Mouse (Mus musculus): ENCODE measurements around the gene Alpk3. TPM values are rescaled to one million over a fixed set of nuclear protein-coding genes. Genes with fewer than 3 reads are reported as not detected.
A peak's percentile ranks its signal among the peaks of the same experiment; 100 is the strongest.

The Alpk3 gene
- polyA plus RNA-seq, 1 experiment from 2014 or later: 0.07 TPM

DNA sequence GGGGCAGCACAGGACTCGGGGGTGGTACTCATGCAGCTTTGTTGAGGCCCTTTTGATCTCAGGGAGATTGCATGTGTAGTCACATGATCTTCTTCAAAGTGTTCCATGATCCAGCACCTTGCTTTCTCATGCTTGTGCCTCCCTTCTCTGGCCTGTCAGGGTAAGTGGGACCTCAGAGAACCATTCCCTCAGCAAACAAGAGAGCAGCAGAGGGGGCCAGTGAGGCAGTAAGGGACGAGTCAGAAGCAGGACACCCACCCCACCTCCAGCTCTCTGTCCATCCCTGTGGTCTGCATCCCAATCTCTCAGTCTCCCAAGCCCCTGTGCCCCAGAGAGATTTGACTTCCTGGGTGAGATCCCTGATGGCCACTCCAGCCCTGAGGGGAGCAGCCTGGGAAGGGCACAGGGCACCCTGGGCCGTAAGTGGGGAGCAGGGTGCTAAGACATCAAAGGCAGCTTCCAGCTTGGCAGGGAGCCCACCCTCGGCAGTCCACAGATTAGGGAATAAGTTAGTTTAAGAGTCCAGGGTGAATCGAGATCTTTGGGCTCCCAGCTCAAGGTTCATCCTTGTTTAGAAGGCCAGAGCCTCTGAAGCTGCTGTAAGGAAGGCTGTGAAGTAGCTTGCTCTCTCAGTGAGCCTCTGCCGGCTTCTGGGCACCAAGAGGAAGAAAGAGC, 55.4 kb downstream of the Alpk3 start:
- 62% methylated on average over 6 of the region's 6 CpGs for whole genome bisulfite sequencing
- no peak for DNase-seq (ENCODE audit: low spot score)
- H3K9me3 ChIP-seq: no peaks in the 10 kb centered on the region
- H3K27me3 ChIP-seq (ENCODE audit: insufficient read depth, poor library complexity, severe bottlenecking): 0 out of 2 replicates have a peak, but pooled peaks cover 8% of the 10 kb centered on the region
- H3K36me3 ChIP-seq: no peaks in the 10 kb centered on the region
- H3K27ac ChIP-seq: no peak overlapping the region; the same call in 1 of the 2 replicates
- peaks cover 13% of the 10 kb centered on the region for H3K4me1 ChIP-seq (replicated peaks)
- H3K4me3 ChIP-seq: no peak overlapping the region

DNA sequence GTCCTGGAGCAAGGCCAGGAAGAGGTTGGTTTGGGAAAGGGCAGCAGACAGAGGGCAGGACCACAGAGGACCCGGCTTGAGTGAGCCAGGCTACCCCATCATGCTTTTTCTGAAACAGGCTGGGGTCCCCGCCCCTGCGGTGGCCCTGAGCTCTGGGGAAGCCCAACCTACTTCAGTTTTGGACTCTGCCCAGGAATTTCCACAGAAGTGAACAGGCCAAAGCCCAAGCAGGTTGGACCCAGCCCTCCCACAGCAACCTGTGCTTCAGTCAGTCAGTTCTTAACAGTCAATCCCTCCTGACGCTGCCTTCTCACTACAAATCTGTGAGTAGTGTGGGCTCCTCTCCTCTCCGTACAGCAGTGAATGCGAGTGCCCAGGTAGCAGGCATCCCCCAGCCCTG, 57.2 kb downstream of the Alpk3 start, which contains the start of gene Slc28a1:
TSS of gene Slc28a1 (plus strand) at position 245 of the 400 bp plus-strand sequence.
- no peak within 1 kb of the TSS for H3K4me3 ChIP-seq
- H3K9me3 ChIP-seq: no peaks in the 10 kb centered on the region
- H3K27me3 ChIP-seq (ENCODE audit: insufficient read depth, poor library complexity, severe bottlenecking): 0 out of 2 replicates have a peak, but pooled peaks cover 8% of the 10 kb centered on the region
- H3K27ac ChIP-seq: no peak within 1 kb of the TSS
- H3K4me1 ChIP-seq (replicated peaks): peaks cover 12% of the 10 kb centered on the region
- WGBS: 80% methylated on average over 6 of the region's 6 CpGs
- H3K36me3 ChIP-seq: no peaks in the 10 kb centered on the region
- DNase-seq (ENCODE audit: low spot score): no peak

DNA sequence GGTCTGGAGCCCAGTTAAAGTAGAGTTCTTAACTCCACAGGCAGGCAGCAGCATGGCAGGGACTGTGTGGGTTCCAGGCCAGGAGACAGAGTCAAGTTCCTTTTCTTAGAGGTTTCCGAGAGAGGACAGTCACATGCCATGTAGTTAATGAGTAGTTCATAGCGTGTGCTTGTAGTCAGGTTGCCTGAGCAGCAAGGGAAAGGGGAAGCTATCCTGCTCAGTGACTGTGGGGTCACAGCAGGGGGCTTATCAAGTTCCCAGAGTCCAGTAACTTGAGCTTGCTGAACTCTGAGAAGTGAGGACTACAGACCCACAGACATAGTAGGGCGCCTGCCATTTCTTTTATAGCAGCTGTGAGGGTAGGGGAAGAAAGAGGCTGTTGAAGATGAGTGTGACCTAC, 63.7 kb downstream of the Alpk3 start:
- H3K27me3 ChIP-seq (ENCODE audit: insufficient read depth, poor library complexity, severe bottlenecking): no peaks in the 10 kb centered on the region
- WGBS: 54% methylated on average over 3 of the region's 3 CpGs
- no peak for DNase-seq (ENCODE audit: low spot score)
- H3K4me3 ChIP-seq: no peak overlapping the region
- peaks cover 33% of the 10 kb centered on the region for H3K4me1 ChIP-seq (replicated peaks)
- no peaks in the 10 kb centered on the region for H3K36me3 ChIP-seq
- H3K27ac ChIP-seq: no peak overlapping the region
- H3K9me3 ChIP-seq: no peaks in the 10 kb centered on the region

DNA sequence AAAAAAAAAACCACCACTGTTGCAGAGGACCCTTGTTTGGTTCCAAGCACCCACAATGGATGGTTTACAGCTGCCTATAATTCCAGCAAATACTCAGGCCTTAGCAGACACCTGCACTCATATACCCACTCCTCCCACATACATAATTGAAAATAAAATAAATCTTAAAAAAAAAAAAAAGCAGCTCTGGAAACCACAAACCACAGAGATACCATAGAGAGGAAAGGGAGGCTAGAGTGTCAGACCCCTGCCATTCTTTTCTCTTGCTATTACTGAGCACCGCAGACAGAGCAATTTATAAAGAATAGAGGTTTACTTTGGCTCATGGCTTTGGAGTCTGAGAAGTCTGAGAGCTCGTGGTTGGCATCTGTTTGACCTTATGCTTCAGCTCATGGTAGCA, 65.4 kb downstream of the Alpk3 start:
- H3K4me1 ChIP-seq (replicated peaks): peaks cover 35% of the 10 kb centered on the region
- 85% methylated on average over 2 of the region's 2 CpGs for WGBS

DNA sequence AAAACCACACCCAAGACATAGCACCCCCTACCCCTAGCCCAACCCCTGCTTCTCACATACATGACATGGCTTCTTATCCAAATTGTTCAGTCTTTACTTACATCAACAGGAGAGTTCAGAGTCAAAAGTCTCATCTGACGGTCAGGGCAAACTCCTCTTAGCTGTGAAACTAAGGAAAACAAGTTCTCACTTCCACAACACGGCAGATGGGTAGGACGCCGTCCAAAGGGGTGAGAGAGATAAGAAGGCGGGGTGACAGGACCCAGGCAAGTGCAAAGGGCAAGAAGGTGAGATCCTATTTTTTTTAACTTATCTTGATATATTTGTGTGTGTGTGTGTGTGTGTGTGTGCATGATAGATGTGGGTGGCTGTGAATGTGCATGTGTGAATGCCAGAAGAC, 66.2 kb downstream of the Alpk3 start:
- no peak overlapping the region for H3K4me3 ChIP-seq
- peaks cover 35% of the 10 kb centered on the region for H3K4me1 ChIP-seq (replicated peaks)
- WGBS: 88% methylated on average over 5 of the region's 5 CpGs
- H3K9me3 ChIP-seq: 0 out of 2 replicates have a peak, but pooled peaks cover 4% of the 10 kb centered on the region
- no peak overlapping the region for H3K27ac ChIP-seq
- no peaks in the 10 kb centered on the region for H3K27me3 ChIP-seq (ENCODE audit: insufficient read depth, poor library complexity, severe bottlenecking)
- DNase-seq (ENCODE audit: low spot score): no peak
- H3K36me3 ChIP-seq: no peaks in the 10 kb centered on the region

More for the DNA sequence above, 65.4 kb downstream of the Alpk3 start:
- no peak for DNase-seq (ENCODE audit: low spot score)
- H3K27me3 ChIP-seq (ENCODE audit: insufficient read depth, poor library complexity, severe bottlenecking): no peaks in the 10 kb centered on the region
- no peak overlapping the region for H3K4me3 ChIP-seq
- H3K27ac ChIP-seq: no peak overlapping the region
- H3K9me3 ChIP-seq: no peaks in the 10 kb centered on the region
- no peaks in the 10 kb centered on the region for H3K36me3 ChIP-seq

DNA sequence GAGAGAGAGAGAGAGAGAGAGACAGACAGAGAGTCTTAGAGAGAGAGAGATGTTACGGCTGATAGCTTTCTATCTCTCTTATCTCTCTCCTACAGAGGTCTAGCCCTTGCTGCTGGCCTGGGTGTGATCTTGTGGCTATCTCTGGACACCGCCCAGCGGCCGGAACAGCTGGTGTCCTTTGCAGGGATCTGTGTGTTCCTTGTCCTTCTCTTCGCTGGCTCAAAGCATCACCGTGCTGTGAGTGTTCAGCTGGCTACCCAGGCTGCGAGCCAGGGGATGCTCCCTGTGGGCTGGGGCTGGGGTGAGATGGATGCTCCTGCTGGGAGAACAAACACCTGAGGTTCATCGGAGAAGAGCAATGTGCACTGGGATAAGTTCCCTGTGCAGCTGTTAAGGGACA, 67.4 kb downstream of the Alpk3 start:
- no peak overlapping the region for H3K4me3 ChIP-seq
- no peaks in the 10 kb centered on the region for H3K27me3 ChIP-seq (ENCODE audit: insufficient read depth, poor library complexity, severe bottlenecking)
- no peaks in the 10 kb centered on the region for H3K36me3 ChIP-seq
- 0 out of 2 replicates have a peak, but pooled peaks cover 4% of the 10 kb centered on the region for H3K9me3 ChIP-seq
- H3K4me1 ChIP-seq (replicated peaks): peaks cover 35% of the 10 kb centered on the region
- DNase-seq (ENCODE audit: low spot score): no peak
- H3K27ac ChIP-seq: no peak overlapping the region
- 75% methylated on average over 8 of the region's 8 CpGs for WGBS

DNA sequence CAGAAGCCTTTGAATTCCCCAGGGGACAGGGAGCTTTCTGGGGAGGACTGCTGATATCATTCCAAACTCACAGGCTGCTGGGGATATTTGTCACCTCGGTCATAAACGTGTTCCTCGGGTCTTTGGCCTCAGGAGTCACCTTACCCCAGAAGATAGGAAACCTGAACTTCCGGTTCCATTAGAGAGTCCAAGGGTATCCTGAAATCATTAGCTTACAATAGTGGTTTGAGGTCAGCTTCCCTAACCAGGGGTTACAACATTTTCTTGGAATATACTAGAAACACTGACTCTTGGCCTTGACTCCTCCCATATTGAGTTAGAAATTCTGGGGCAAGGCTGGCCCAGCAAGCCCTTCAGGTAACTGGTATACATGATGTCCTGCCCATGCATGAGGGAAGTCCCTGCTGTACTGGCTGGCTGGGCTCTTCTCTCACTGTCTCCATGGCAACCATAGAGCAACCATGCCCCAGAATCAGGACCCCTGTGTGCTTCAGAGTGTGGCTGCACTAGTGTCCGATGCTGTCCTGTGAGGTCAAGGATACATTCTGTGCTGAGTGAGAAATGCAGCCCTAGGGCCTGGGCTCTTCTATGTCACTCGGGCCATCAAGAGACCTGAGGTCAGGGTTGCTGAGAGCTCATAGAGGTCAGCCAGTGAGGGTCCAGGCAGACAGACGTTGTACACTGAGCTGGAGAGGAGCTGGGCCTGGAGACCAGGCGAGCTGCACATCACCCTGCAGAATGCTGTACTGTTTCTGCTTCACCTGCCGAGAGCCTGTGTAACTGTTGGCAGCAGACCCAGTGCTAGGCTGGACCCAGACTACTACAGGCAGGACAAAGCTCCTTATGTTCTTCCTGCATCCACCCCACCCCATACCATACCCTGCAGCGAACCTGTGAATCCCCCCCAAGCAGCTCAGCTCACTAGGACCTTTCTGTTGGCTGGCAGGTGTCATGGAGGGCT, 68.1 kb downstream of the Alpk3 start:
- H3K27ac ChIP-seq: peak overlapping the region; percentile 62
- H3K9me3 ChIP-seq: 0 out of 2 replicates have a peak, but pooled peaks cover 4% of the 10 kb centered on the region
- no peak overlapping the region for H3K4me3 ChIP-seq
- H3K36me3 ChIP-seq: no peaks in the 10 kb centered on the region
- 65% methylated on average over 10 of the region's 10 CpGs for WGBS
- DNase-seq (ENCODE audit: low spot score): no peak
- peaks cover 32% of the 10 kb centered on the region for H3K4me1 ChIP-seq (replicated peaks)
- H3K27me3 ChIP-seq (ENCODE audit: insufficient read depth, poor library complexity, severe bottlenecking): no peaks in the 10 kb centered on the region

DNA sequence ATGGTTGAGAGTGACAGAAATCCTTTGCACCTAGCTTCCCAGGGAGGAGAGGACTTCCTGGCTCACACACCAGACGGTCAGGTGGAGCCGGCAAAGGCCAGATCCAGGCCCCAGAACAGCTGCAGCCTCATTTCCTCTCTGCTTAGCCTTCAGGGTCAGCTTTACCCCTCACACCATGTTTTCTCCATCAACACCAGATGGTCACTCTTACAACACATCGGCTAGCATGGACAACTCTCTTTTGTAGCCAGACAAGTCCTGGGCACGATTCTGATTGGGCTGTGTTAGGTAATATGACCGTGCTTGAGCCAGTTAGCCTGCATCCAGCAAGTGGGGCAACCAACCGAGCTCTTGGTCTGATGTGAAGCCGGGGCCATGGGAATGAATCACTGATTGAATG, 74.5 kb downstream of the Alpk3 start:
- Histone ChIP-seq H3K36me3 (no peaks in the 10 kb centered on the region), H3K4me1 (replicated peaks) (peaks cover 37% of the 10 kb centered on the region), H3K27me3 (ENCODE audit: insufficient read depth, poor library complexity, severe bottlenecking) (no peaks in the 10 kb centered on the region), H3K27ac (no peak overlapping the region), H3K9me3 (0 out of 2 replicates have a peak, but pooled peaks cover 4% of the 10 kb centered on the region), H3K4me3 (no peak overlapping the region)
- peak; percentile 31 for DNase-seq (ENCODE audit: low spot score)
- WGBS: 64% methylated on average over 7 of the region's 7 CpGs

DNA sequence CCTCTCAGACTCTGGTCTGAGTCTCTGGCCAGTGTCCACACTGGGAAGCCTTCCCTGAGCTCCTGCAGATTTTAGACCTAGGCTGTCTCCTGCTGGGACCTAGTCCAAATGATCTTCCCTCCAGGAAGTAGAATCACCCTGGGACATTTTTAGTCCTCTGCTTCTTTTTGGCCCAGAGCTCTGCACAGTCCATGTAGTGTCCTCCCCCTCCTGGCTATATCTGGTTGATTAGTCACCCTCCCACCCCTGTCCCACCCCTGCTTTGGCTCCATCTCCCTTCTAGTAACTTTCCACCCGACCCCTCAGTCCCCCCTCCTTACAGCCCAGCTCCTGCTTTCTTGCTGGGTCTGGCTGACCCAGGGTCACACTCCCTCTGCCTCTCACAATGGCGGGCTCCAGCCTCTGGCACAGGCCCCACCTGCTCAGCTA, 75.5 kb downstream of the Alpk3 start:
- H3K27ac ChIP-seq: peak overlapping the region; percentile 66; the same call in 1 of the 2 replicates
- WGBS: 4% methylated on average over 2 of the region's 2 CpGs
- H3K9me3 ChIP-seq: 0 out of 2 replicates have a peak, but pooled peaks cover 4% of the 10 kb centered on the region
- H3K27me3 ChIP-seq (ENCODE audit: insufficient read depth, poor library complexity, severe bottlenecking): no peaks in the 10 kb centered on the region
- no peaks in the 10 kb centered on the region for H3K36me3 ChIP-seq
- DNase-seq (ENCODE audit: low spot score): peak; percentile 51
- H3K4me1 ChIP-seq (replicated peaks): peaks cover 37% of the 10 kb centered on the region
- no peak overlapping the region for H3K4me3 ChIP-seq

DNA sequence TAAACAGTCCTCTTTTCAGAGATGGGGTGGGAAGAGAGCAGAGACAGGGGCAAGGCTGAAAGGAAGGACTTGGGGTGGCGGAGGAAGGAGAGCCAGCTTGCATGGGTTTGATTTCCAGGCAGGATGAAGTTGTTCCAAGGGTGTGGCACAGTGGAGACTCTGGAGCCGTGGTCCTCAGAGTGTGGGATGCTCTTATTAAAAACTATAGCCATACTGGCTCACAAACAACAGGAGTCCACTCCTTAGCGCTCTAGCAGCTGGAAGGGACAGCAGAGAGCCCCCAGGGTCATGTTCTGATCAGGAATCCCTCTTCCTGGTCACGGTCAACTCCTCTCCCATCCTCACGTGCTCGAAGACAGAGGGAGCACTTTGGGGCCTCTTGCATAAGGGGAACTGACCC, 76.0 kb downstream of the Alpk3 start:
- Histone ChIP-seq H3K27me3 (ENCODE audit: insufficient read depth, poor library complexity, severe bottlenecking) (no peaks in the 10 kb centered on the region), H3K4me3 (no peak overlapping the region), H3K9me3 (no peaks in the 10 kb centered on the region), H3K36me3 (no peaks in the 10 kb centered on the region), H3K4me1 (replicated peaks) (peaks cover 37% of the 10 kb centered on the region), H3K27ac (peak overlapping the region; percentile 66)
- DNase-seq (ENCODE audit: low spot score): no peak
- 53% methylated on average over 6 of the region's 6 CpGs for WGBS

DNA sequence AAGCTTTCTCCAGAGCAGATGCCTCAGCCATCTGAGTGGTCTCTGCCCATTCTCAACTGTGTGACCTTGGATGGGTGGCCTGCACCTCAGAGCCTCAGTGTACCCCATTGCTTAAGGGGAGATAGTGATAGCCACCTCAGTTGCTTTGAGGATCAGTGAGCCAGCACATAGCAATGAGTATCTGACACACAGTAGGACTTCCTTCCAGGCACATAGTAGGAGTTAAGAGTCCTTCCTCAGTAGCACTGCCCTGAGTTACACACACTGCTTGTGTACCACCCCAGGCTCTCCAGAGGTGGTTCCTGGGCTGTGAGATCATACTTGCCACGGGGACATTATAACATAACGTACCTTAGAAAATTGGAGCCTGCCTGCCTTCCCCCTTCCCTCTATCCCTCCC, 76.5 kb downstream of the Alpk3 start:
- no peak for DNase-seq (ENCODE audit: low spot score)
- no peaks in the 10 kb centered on the region for H3K9me3 ChIP-seq
- H3K4me1 ChIP-seq (replicated peaks): peaks cover 37% of the 10 kb centered on the region
- no peaks in the 10 kb centered on the region for H3K36me3 ChIP-seq
- H3K27ac ChIP-seq: peak overlapping the region; percentile 70
- H3K4me3 ChIP-seq: no peak overlapping the region
- WGBS: 83% methylated on average over 2 of the region's 2 CpGs
- no peaks in the 10 kb centered on the region for H3K27me3 ChIP-seq (ENCODE audit: insufficient read depth, poor library complexity, severe bottlenecking)

DNA sequence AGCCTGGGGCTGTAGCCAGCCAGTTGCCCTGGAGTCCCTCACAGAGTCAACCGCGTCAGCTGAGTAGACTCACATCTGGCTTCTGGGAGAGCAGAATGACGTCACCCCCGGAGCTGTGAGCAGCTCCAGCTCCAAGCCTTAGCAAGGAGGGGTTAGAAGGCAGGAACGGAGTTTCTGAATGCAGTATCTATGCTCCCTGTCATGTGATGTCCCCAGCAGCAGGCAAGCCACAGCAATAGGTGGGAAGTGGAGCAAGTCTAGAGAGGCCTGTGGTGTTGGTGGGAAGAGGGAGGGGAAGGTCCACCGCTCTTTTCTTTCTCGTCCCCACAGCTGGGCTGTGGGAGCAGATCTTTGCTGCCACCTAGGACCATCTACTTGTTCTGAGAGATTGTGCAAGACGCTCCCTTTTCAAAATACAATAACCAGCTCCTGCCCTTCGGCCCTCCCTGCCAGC, 77.2 kb downstream of the Alpk3 start:
- Histone ChIP-seq H3K27ac (peak overlapping the region; percentile 70), H3K27me3 (ENCODE audit: insufficient read depth, poor library complexity, severe bottlenecking) (no peaks in the 10 kb centered on the region), H3K36me3 (no peaks in the 10 kb centered on the region), H3K4me1 (replicated peaks) (peaks cover 37% of the 10 kb centered on the region), H3K4me3 (0 out of 2 replicates have a peak overlapping the region, but pooled peaks have one; percentile 9), H3K9me3 (no peaks in the 10 kb centered on the region)
- 38% methylated on average over 9 of the region's 9 CpGs for WGBS
- peak; percentile 61 for DNase-seq (ENCODE audit: low spot score)

Data from hindbrain, embryonic 10.5 days (tissue).